Mouse (Mus musculus): ENCODE results near the gene Usp5.

Usp5 gene

GRCm38 (mm10) chr6:124780917-124781316 is 48.4 kb downstream of the Usp5 start:
- DNase-seq: no peak

GRCm38 (mm10) chr6:124779984-124780416 is 49.3 kb downstream of the Usp5 start:
- DNase-seq: no peak

GRCm38 (mm10) chr6:124779222-124779983 is 49.9 kb downstream of the Usp5 start, which contains the start of gene Lrrc23:
TSS of gene Lrrc23 (minus strand) at chr6:124779727.
- DNase-seq: no peak

GRCm38 (mm10) chr6:124770511-124770910 is 58.8 kb downstream of the Usp5 start:
- DNase-seq: no peak

- DNase-seq: no peak
Measured at GRCm38 (mm10) chr6:124770013-124770412, 59.3 kb downstream of the Usp5 start.

GRCm38 (mm10) chr6:124769101-124769765 is 60.1 kb downstream of the Usp5 start, which contains the start of gene Eno2:
TSS of gene Eno2 (minus strand) at chr6:124769673.
- DNase-seq: peak; percentile 87

- DNase-seq: no peak
Measured at GRCm38 (mm10) chr6:124768704-124769044, 60.6 kb downstream of the Usp5 start.

- peak; percentile 72 for DNase-seq
Measured at GRCm38 (mm10) chr6:124767920-124768703, 61.2 kb downstream of the Usp5 start.

GRCm38 (mm10) chr6:124767536-124767919 is 61.8 kb downstream of the Usp5 start:
- DNase-seq: no peak

GRCm38 (mm10) chr6:124765951-124766350 is 63.3 kb downstream of the Usp5 start:
- no peak for DNase-seq
